Mouse (Mus musculus): Measurements from ENCODE around the gene Layn.

GRCm38 (mm10) chr9:51114767-51115166, 37.9 kb upstream of the Layn start:
- no peak for TF ChIP-seq CTCF (IDR thresholded peaks at IDR 0.05)
- TF ChIP-seq EP300 (IDR thresholded peaks at IDR 0.05), result no peak

All from lung, postnatal 0 days (tissue).